Mouse (Mus musculus) liver, embryonic 12.5 days (tissue): Measurements from ENCODE around the gene Rce1. TPM values are rescaled to one million over a fixed set of nuclear protein-coding genes. Genes with fewer than 3 reads are reported as not detected.
A peak's percentile ranks its signal among the peaks of the same experiment; 100 is the strongest.

Experiments used
- ATAC-seq: fragments of 200-750 bp; cut with Nextera tagmentation; 2 replicates; pipeline ENCODE4 v1.8.0; 2017; ENCODE audit warnings: moderate number of reproducible peaks, mild to moderate bottlenecking, moderate library complexity
- H3K27ac ChIP-seq: fragments of 300-500 bp; sonication (generic); 2 replicates; pipeline ENCODE4 v1.5.1; 2016; ENCODE audit warnings: mild to moderate bottlenecking
- H3K27me3 ChIP-seq: fragments of 300-500 bp; sonication (generic); replicated peaks from 2 replicates; pipeline ENCODE4 v1.6.1; 2016; ENCODE audit warnings: mild to moderate bottlenecking, moderate library complexity
- H3K36me3 ChIP-seq: fragments of 300-500 bp; sonication (generic); 2 replicates; pipeline ENCODE4 v1.6.1; 2016; ENCODE audit warnings: mild to moderate bottlenecking, moderate library complexity
- H3K4me1 ChIP-seq: fragments of 300-500 bp; sonication (generic); 2 replicates; pipeline ENCODE4 v1.6.1; 2016
- H3K4me2 ChIP-seq: fragments of 300-500 bp; sonication (generic); 2 replicates; pipeline ENCODE4 v1.6.1; 2016; ENCODE audit warnings: mild to moderate bottlenecking, moderate library complexity
- H3K4me3 ChIP-seq: fragments of 300-500 bp; sonication (generic); 2 replicates; pipeline ENCODE4 v1.5.1; 2016; ENCODE audit warnings: mild to moderate bottlenecking, moderate library complexity
- H3K9ac ChIP-seq: fragments of 300-500 bp; sonication (generic); 2 replicates; pipeline ENCODE4 v1.6.1; 2016; ENCODE audit warnings: mild to moderate bottlenecking, moderate library complexity
- H3K9me3 ChIP-seq: fragments of 300-500 bp; sonication (generic); replicated peaks from 2 replicates; pipeline ENCODE4 v1.6.1; 2016; ENCODE audit warnings: mild to moderate bottlenecking, moderate library complexity
- WGBS: fragments of 180-500 bp; shearing (Covaris S2); methylation state at CpG from one replicate; pipeline ENCODE4 v1.1.7; 2016; ENCODE audit not compliant: insufficient replicate concordance; 5-methylcytosine and 5-hydroxymethylcytosine counted together
- polyA plus RNA-seq: library from polyadenylated mRNA; unstranded; fragments of >200 nt; fragmentation: Nextera tagmentation; extraction: Ambion mirVana; gene quantifications from 2 replicates; pipeline ENCODE4 v1.2.1, GENCODE M21; 2016

Gene Rce1
- 35.9 and 39.3 TPM in 2 replicates for polyA plus RNA-seq

- under 1% methylated on average over 56 of the region's 64 CpGs for WGBS
- peak; percentile 90 for ATAC-seq
- H3K9me3 ChIP-seq = no peaks in the 10 kb centered on the region
- H3K36me3 ChIP-seq = peaks cover 40% of the 10 kb centered on the region
- no peaks in the 10 kb centered on the region for H3K27me3 ChIP-seq
- H3K9ac ChIP-seq = peak within 1 kb of the TSS; percentile 94
- peak within 1 kb of the TSS; percentile 81 for H3K4me3 ChIP-seq
- peak within 1 kb of the TSS; percentile 85 for H3K27ac ChIP-seq
- H3K4me2 ChIP-seq = peak within 1 kb of the TSS; percentile 86
- peaks cover 40% of the 10 kb centered on the region for H3K4me1 ChIP-seq
Observed at GRCm38 (mm10) chr19:4625179-4625828, at the start of gene Rce1. Gene Rce1 (minus strand): TSS chr19:4625641.

- WGBS = 54% methylated on average over 6 of the region's 6 CpGs
- Histone ChIP-seq H3K27ac (no peak overlapping the region), H3K27me3 (no peaks in the 10 kb centered on the region; the same call in none of the 2 replicates), H3K4me1 (no peaks in the 10 kb centered on the region), H3K36me3 (no peaks in the 10 kb centered on the region), H3K4me2 (no peak overlapping the region), H3K9ac (no peak overlapping the region), H3K9me3 (no peaks in the 10 kb centered on the region), H3K4me3 (no peak overlapping the region)
- no peak for ATAC-seq
Observed at GRCm38 (mm10) chr19:4672401-4672800, 47.0 kb upstream of the Rce1 start.

- WGBS = 54% methylated on average over 4 of the region's 4 CpGs
- H3K4me2 ChIP-seq = no peak overlapping the region
- H3K9me3 ChIP-seq = no peaks in the 10 kb centered on the region
- H3K36me3 ChIP-seq = no peaks in the 10 kb centered on the region
- ATAC-seq = no peak
- no peak overlapping the region for H3K4me3 ChIP-seq
- peaks cover 11% of the 10 kb centered on the region for H3K27me3 ChIP-seq
- no peaks in the 10 kb centered on the region for H3K4me1 ChIP-seq
- H3K27ac ChIP-seq = no peak overlapping the region
- no peak overlapping the region for H3K9ac ChIP-seq
Observed at GRCm38 (mm10) chr19:4670776-4671175, 45.3 kb upstream of the Rce1 start.

- no peaks in the 10 kb centered on the region for H3K9me3 ChIP-seq
- no peak overlapping the region for H3K4me3 ChIP-seq
- no peak overlapping the region for H3K4me2 ChIP-seq
- no peaks in the 10 kb centered on the region for H3K4me1 ChIP-seq
- no peak overlapping the region for H3K9ac ChIP-seq
- no peaks in the 10 kb centered on the region for H3K36me3 ChIP-seq
- no peak overlapping the region for H3K27ac ChIP-seq
- no peak for ATAC-seq
- peaks cover 11% of the 10 kb centered on the region; the same call in 1 of the 2 replicates for H3K27me3 ChIP-seq
Observed at GRCm38 (mm10) chr19:4666815-4667214, 41.4 kb upstream of the Rce1 start.

- Histone ChIP-seq H3K9ac (no peak overlapping the region), H3K9me3 (no peaks in the 10 kb centered on the region), H3K4me1 (no peaks in the 10 kb centered on the region), H3K27ac (no peak overlapping the region), H3K4me3 (no peak overlapping the region), H3K4me2 (no peak overlapping the region), H3K27me3 (peaks cover 7% of the 10 kb centered on the region; the same call in 1 of the 2 replicates), H3K36me3 (no peaks in the 10 kb centered on the region)
- WGBS = 72% methylated on average over 5 of the region's 5 CpGs
- ATAC-seq = no peak
Observed at GRCm38 (mm10) chr19:4658156-4658555, 32.7 kb upstream of the Rce1 start.

- H3K36me3 ChIP-seq = no peaks in the 10 kb centered on the region
- H3K4me3 ChIP-seq = no peak overlapping the region
- no peak overlapping the region for H3K27ac ChIP-seq
- no peak overlapping the region for H3K9ac ChIP-seq
- no peak overlapping the region for H3K4me2 ChIP-seq
- ATAC-seq = no peak
- 70% methylated on average over 11 of the region's 11 CpGs for WGBS
- peaks cover 11% of the 10 kb centered on the region; the same call in 1 of the 2 replicates for H3K27me3 ChIP-seq
- H3K4me1 ChIP-seq = no peaks in the 10 kb centered on the region
- no peaks in the 10 kb centered on the region for H3K9me3 ChIP-seq
Observed at GRCm38 (mm10) chr19:4646917-4647492, 21.6 kb upstream of the Rce1 start.

- ATAC-seq = no peak
- no peak overlapping the region for H3K9ac ChIP-seq
- peaks cover 23% of the 10 kb centered on the region; the same call in 1 of the 2 replicates for H3K27me3 ChIP-seq
- no peaks in the 10 kb centered on the region for H3K36me3 ChIP-seq
- no peaks in the 10 kb centered on the region for H3K9me3 ChIP-seq
- WGBS = 32% methylated on average over 10 of the region's 10 CpGs
- no peak overlapping the region for H3K4me2 ChIP-seq
- no peaks in the 10 kb centered on the region for H3K4me1 ChIP-seq
- H3K4me3 ChIP-seq = no peak overlapping the region
- H3K27ac ChIP-seq = no peak overlapping the region
Observed at GRCm38 (mm10) chr19:4644271-4644670, 18.8 kb upstream of the Rce1 start.

- Histone ChIP-seq H3K4me3 (no peak overlapping the region), H3K36me3 (no peaks in the 10 kb centered on the region), H3K4me2 (no peak overlapping the region), H3K9me3 (no peaks in the 10 kb centered on the region), H3K27ac (no peak overlapping the region), H3K27me3 (peaks cover 37% of the 10 kb centered on the region), H3K4me1 (no peaks in the 10 kb centered on the region), H3K9ac (no peak overlapping the region)
- 55% methylated on average over 4 of the region's 4 CpGs for WGBS
- no peak for ATAC-seq
Observed at GRCm38 (mm10) chr19:4635986-4636385, 10.5 kb upstream of the Rce1 start.

GRCm38 (mm10) chr19:4628819-4629218 lies 3.4 kb upstream of the Rce1 start:
- no peak overlapping the region for H3K27ac ChIP-seq
- peaks cover 9% of the 10 kb centered on the region; the same call in 1 of the 2 replicates for H3K27me3 ChIP-seq
- WGBS = 0% methylated on average over 1 of the region's 1 CpGs
- no peak overlapping the region for H3K4me3 ChIP-seq
- H3K4me1 ChIP-seq = peaks cover 40% of the 10 kb centered on the region
- H3K4me2 ChIP-seq = no peak overlapping the region
- peaks cover 5% of the 10 kb centered on the region for H3K36me3 ChIP-seq
- no peak for ATAC-seq
- no peak overlapping the region for H3K9ac ChIP-seq
- no peaks in the 10 kb centered on the region for H3K9me3 ChIP-seq

- no peaks in the 10 kb centered on the region for H3K27me3 ChIP-seq
Observed at GRCm38 (mm10) chr19:4625829-4626535, 541 bp upstream of the Rce1 start.

GRCm38 (mm10) chr19:4624406-4625178 lies 849 bp downstream of the Rce1 start:
- H3K9me3 ChIP-seq = no peaks in the 10 kb centered on the region
- H3K4me1 ChIP-seq = peaks cover 40% of the 10 kb centered on the region
- H3K9ac ChIP-seq = peak overlapping the region; percentile 94
- H3K27ac ChIP-seq = peak overlapping the region; percentile 85
- peak overlapping the region; percentile 86 for H3K4me2 ChIP-seq
- 27% methylated on average over 4 of the region's 4 CpGs for WGBS
- no peak for ATAC-seq
- H3K4me3 ChIP-seq = peak overlapping the region; percentile 81
- H3K36me3 ChIP-seq = peaks cover 47% of the 10 kb centered on the region
- no peaks in the 10 kb centered on the region for H3K27me3 ChIP-seq

More at GRCm38 (mm10) chr19:4625829-4626535, 541 bp upstream of the Rce1 start:
- peak overlapping the region; percentile 86 for H3K4me2 ChIP-seq
- peak overlapping the region; percentile 85 for H3K27ac ChIP-seq
- peak overlapping the region; percentile 94 for H3K9ac ChIP-seq
- H3K9me3 ChIP-seq = no peaks in the 10 kb centered on the region
- ATAC-seq = peak; percentile 72
- peaks cover 40% of the 10 kb centered on the region for H3K4me1 ChIP-seq
- H3K36me3 ChIP-seq = peaks cover 33% of the 10 kb centered on the region
- WGBS = 1% methylated on average over 35 of the region's 35 CpGs
- peak overlapping the region; percentile 81 for H3K4me3 ChIP-seq
